Mouse (Mus musculus) cerebellum, adult 2 months (tissue): ENCODE results near the gene B3gat3.

Experiments
- CTCF ChIP-seq: fragments of 200-500 bp; IDR thresholded peaks from 2 replicates; pipeline ENCODE4 v1.5.1; 2011; ENCODE audit warnings: low read depth, mild to moderate bottlenecking, control low read depth, low read length, moderate library complexity, borderline replicate concordance; ENCODE audit not compliant: insufficient read depth
- POLR2A ChIP-seq: fragments of 200-500 bp; IDR thresholded peaks from 2 replicates; pipeline ENCODE4 v1.6.1; 2011; ENCODE audit warnings: low read length, control low read depth, borderline replicate concordance; ENCODE audit not compliant: insufficient read depth

DNA sequence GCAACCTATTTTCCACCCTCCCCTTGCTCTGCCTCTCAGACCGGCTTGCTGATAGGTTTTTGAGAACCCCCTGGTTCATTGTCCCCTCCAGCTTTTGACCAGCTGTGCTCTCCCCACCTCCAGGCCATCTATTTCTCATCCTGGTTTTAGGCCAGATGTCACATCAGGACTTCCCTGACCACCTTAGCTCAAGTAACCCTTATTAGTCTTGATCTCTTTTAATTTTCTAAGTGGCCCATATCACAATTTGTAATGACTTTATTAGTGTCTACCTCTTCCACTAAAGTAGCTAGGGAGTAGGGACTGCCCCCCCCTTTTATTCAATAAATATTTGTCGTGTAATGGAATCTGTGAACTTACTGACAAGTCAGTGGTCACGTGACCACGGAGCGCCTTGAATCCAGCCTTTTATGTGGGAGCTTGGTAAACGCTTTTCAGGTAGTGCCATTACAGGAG, 690 bp downstream of the B3gat3 start:
- TF ChIP-seq CTCF = no peak
- TF ChIP-seq POLR2A = no peak
